Mouse (Mus musculus) neutrophil, adult 65 days (primary cell): ENCODE results near the gene Olfr1389. TPM values are rescaled to one million over a fixed set of nuclear protein-coding genes. Genes with fewer than 3 reads are reported as not detected.

Source experiments
- total RNA-seq: library from RNA; stranded (reverse); gene quantifications from 2 replicates; pipeline ENCODE4 v1.2.4, GENCODE M21; 2023

The Olfr1389 gene
- total RNA-seq, result not detected in 2 replicates

GRCm38 (mm10) chr11:49422767-49423166 is at the start of gene Olfr1389:
Gene Olfr1389 (plus strand): TSS chr11:49423067.

GRCm38 (mm10) chr11:49436411-49436810 is 13.5 kb downstream of the Olfr1389 start, which contains the start of gene Olfr1388:
Gene Olfr1388 (plus strand): TSS chr11:49436624.

GRCm38 (mm10) chr11:49455043-49455442 is 32.2 kb downstream of the Olfr1389 start, which contains the start of gene Olfr1387:
Gene Olfr1387 (plus strand): TSS chr11:49455343.

GRCm38 (mm10) chr11:49464746-49465145 is 41.9 kb downstream of the Olfr1389 start, which contains the start of gene Olfr1386:
Gene Olfr1386 (plus strand): TSS chr11:49465046.

Other genes with a start within 250 kb of the Olfr1389 start
- gene Btnl9, start 235.9 kb upstream of the Olfr1389 start, total RNA-seq, result 1.6 and 2.3 TPM in 2 replicates
- 60.9 and 83.2 TPM in 2 replicates for gene Zfp62, start 219.8 kb upstream of the Olfr1389 start, total RNA-seq
- gene Mgat1, start 178.9 kb upstream of the Olfr1389 start, total RNA-seq, result 58.0 and 75.5 TPM in 2 replicates
- 0.32 TPM in 1 of 2 replicates, not detected in the other for gene Olfr1393, start 144.8 kb upstream of the Olfr1389 start, total RNA-seq
- not detected in 2 replicates for gene Olfr1392, start 137.8 kb upstream of the Olfr1389 start, total RNA-seq
- not detected in 2 replicates for gene Olfr10, start 118.3 kb upstream of the Olfr1389 start, total RNA-seq
- not detected in 2 replicates for gene Olfr1391, start 100.3 kb upstream of the Olfr1389 start, total RNA-seq
- not detected in 2 replicates for gene Olfr1390, start 87.9 kb upstream of the Olfr1389 start, total RNA-seq
- 0.16 TPM in 2 replicates for gene Olfr1388, start 13.6 kb downstream of the Olfr1389 start, total RNA-seq
- not detected in 2 replicates for gene Olfr1387, start 32.3 kb downstream of the Olfr1389 start, total RNA-seq
- not detected in 2 replicates for gene Olfr1386, start 42.0 kb downstream of the Olfr1389 start, total RNA-seq
- not detected in 2 replicates for gene Olfr1385, start 66.0 kb downstream of the Olfr1389 start, total RNA-seq
- not detected in 2 replicates for gene Olfr1384, start 83.7 kb downstream of the Olfr1389 start, total RNA-seq
- not detected in 2 replicates for gene Olfr1383, start 96.6 kb downstream of the Olfr1389 start, total RNA-seq
- not detected in 2 replicates for gene Olfr1382, start 105.2 kb downstream of the Olfr1389 start, total RNA-seq
- not detected in 2 replicates for gene Olfr1381, start 120.4 kb downstream of the Olfr1389 start, total RNA-seq
- not detected in 2 replicates for gene Olfr1380, start 133.8 kb downstream of the Olfr1389 start, total RNA-seq
- gene Flt4, start 186.2 kb downstream of the Olfr1389 start, total RNA-seq, result 0.07 and 0.16 TPM in 2 replicates
- gene Scgb3a1, start 240.5 kb downstream of the Olfr1389 start, total RNA-seq, result not detected in 2 replicates